Mouse (Mus musculus) liver, embryonic 11.5 days (tissue): ENCODE results near the gene Olfr1390. TPM values are rescaled to one million over a fixed set of nuclear protein-coding genes. Genes with fewer than 3 reads are reported as not detected.
"Not testable (repeated sequence)": the region's sequence is repeated elsewhere in the genome, so short reads cannot be mapped to it uniquely, and the experiment has no call there.

Experiments used
- ATAC-seq: fragments of 200-750 bp; cut with Nextera tagmentation; replicated peaks from 2 replicates; pipeline ENCODE4 v1.8.0; 2017; ENCODE audit warnings: moderate number of reproducible peaks, mild to moderate bottlenecking, moderate TSS enrichment, moderate library complexity; ENCODE audit not compliant: low FRiP score
- DNase-seq: peaks from one replicate; pipeline ENCODE4 v3.0.0-alpha.2; 2017; ENCODE audit warnings: low spot score
- H3K27ac ChIP-seq: fragments of 300-500 bp; sonication (generic); 2 replicates; pipeline ENCODE4 v1.5.1; 2014; ENCODE audit warnings: mild to moderate bottlenecking, low read depth, low read length, control low read depth
- H3K27me3 ChIP-seq: fragments of 300-500 bp; sonication (generic); replicated peaks from 2 replicates; pipeline ENCODE4 v1.6.1; 2014; ENCODE audit warnings: low read length, mixed read lengths; ENCODE audit not compliant: control insufficient read depth, insufficient read depth
- H3K36me3 ChIP-seq: fragments of 300-500 bp; sonication (generic); 2 replicates; pipeline ENCODE4 v1.6.1; 2014; ENCODE audit warnings: mild to moderate bottlenecking, low read length, moderate library complexity, mixed read lengths; ENCODE audit not compliant: control insufficient read depth, insufficient read depth
- H3K4me1 ChIP-seq: fragments of 300-500 bp; sonication (generic); replicated peaks from 2 replicates; pipeline ENCODE4 v1.6.1; 2014; ENCODE audit warnings: low read length, mixed read lengths; ENCODE audit not compliant: control insufficient read depth, insufficient read depth
- H3K4me2 ChIP-seq: fragments of 300-500 bp; sonication (generic); 2 replicates; pipeline ENCODE4 v1.6.1; 2014; ENCODE audit warnings: mild to moderate bottlenecking, control low read depth, moderate library complexity
- H3K4me3 ChIP-seq: fragments of 300-500 bp; sonication (generic); 2 replicates; pipeline ENCODE4 v1.5.1; 2014; ENCODE audit warnings: low read depth, low read length, control low read depth
- H3K9ac ChIP-seq: fragments of 300-500 bp; sonication (generic); 2 replicates; pipeline ENCODE4 v1.6.1; 2014; ENCODE audit warnings: low read depth, low read length, control low read depth
- H3K9me3 ChIP-seq: fragments of 300-500 bp; sonication (generic); 2 replicates; pipeline ENCODE4 v1.6.1; 2016; ENCODE audit warnings: low read length, inconsistent platforms, mixed read lengths; ENCODE audit not compliant: control insufficient read depth
- WGBS: fragments of 180-500 bp; shearing (Covaris S2); extraction: QIAGEN DNeasy Blood & Tissue Kit; methylation state at CpG from one replicate; pipeline ENCODE4 v1.1.7; 2014; 5-methylcytosine and 5-hydroxymethylcytosine counted together
- polyA plus RNA-seq: library from polyadenylated mRNA; unstranded; fragments of >200 nt; fragmentation: Nextera tagmentation; extraction: Ambion mirVana; gene quantifications from 2 replicates; pipeline ENCODE4 v1.2.1, GENCODE M21; 2014

Olfr1390 gene
- polyA plus RNA-seq, 1 experiment from 2014 or later, result not detected

DNA sequence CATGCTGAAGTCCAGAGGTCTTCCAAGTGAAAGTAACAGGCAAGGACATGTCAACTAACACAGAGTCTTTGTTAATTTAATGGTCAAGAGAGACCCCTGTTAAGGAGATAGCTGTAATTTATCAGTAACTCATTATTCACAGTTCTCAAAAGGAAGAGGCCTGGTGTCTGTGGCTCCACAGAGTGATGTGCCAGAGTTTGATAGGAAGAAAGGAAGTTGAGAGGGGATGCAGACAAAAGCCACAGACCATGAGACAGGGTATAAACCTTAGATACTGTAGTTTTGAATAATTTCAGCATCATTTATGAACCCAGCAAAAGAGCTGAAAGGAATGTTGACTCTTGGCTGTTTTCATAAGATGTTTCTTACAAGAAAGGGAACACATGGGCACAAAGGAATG, 48.1 kb downstream of the Olfr1390 start:
- no peaks in the 10 kb centered on the region for H3K27me3 ChIP-seq
- H3K27ac ChIP-seq, result no peak overlapping the region
- ATAC-seq, result no peak
- DNase-seq, result no peak
- H3K9ac ChIP-seq, result no peak overlapping the region
- no peaks in the 10 kb centered on the region for H3K9me3 ChIP-seq
- H3K4me3 ChIP-seq, result no peak overlapping the region
- no peaks in the 10 kb centered on the region for H3K4me1 ChIP-seq
- H3K4me2 ChIP-seq, result no peak overlapping the region
- H3K36me3 ChIP-seq, result no peaks in the 10 kb centered on the region

DNA sequence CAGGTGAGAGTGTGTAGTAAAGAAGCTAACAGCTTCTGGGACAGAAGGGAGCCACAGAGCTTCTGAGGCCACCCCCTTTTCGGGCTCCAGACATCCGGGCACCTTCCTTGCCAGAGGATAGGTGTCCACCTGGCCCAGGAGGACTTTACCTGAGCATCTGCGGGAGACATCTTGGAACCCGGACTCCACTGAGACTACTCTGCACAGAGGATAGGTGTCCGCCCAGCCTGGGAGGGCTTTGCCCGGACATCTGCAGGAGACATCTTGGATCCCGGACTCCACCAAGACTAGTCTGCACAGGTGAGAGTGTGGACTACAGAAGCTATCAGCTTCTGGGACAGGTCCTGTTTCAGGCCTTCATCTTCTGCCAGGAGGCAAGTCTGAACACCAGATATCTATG, 51.1 kb downstream of the Olfr1390 start:
- H3K36me3 ChIP-seq, ATAC-seq, H3K9me3 ChIP-seq, H3K4me2 ChIP-seq, DNase-seq, H3K4me3 ChIP-seq, H3K4me1 ChIP-seq, H3K27me3 ChIP-seq, H3K27ac ChIP-seq, H3K9ac ChIP-seq: not testable (repeated sequence)
- 88% methylated on average over 7 of the region's 7 CpGs for WGBS

Other genes starting within 250 kb of the Olfr1390 start
- not detected in 2 replicates for gene Olfr1396, start 220.3 kb upstream of the Olfr1390 start, polyA plus RNA-seq
- gene Olfr1395, start 192.9 kb upstream of the Olfr1390 start, polyA plus RNA-seq, result not detected in 2 replicates
- not detected in 2 replicates for gene Olfr1394, start 180.8 kb upstream of the Olfr1390 start, polyA plus RNA-seq
- gene Btnl9, start 148.0 kb upstream of the Olfr1390 start, polyA plus RNA-seq, result 2.0 and 2.2 TPM in 2 replicates
- gene Zfp62, start 131.9 kb upstream of the Olfr1390 start, polyA plus RNA-seq, result 30.9 and 32.2 TPM in 2 replicates
- gene Mgat1, start 91.0 kb upstream of the Olfr1390 start, polyA plus RNA-seq, result 41.7 and 43.3 TPM in 2 replicates
- 0.13 TPM in 1 of 2 replicates, not detected in the other for gene Olfr1393, start 56.9 kb upstream of the Olfr1390 start, polyA plus RNA-seq
- not detected in 2 replicates for gene Olfr1392, start 49.9 kb upstream of the Olfr1390 start, polyA plus RNA-seq
- not detected in 2 replicates for gene Olfr10, start 30.4 kb upstream of the Olfr1390 start, polyA plus RNA-seq
- not detected in 2 replicates for gene Olfr1391, start 12.4 kb upstream of the Olfr1390 start, polyA plus RNA-seq
- gene Olfr1389, start 87.9 kb downstream of the Olfr1390 start, polyA plus RNA-seq, result not detected in 2 replicates
- 0.19 and 0.21 TPM in 2 replicates for gene Olfr1388, start 101.4 kb downstream of the Olfr1390 start, polyA plus RNA-seq
- gene Olfr1387, start 120.2 kb downstream of the Olfr1390 start, polyA plus RNA-seq, result not detected in 2 replicates
- not detected in 2 replicates for gene Olfr1386, start 129.9 kb downstream of the Olfr1390 start, polyA plus RNA-seq
- not detected in 2 replicates for gene Olfr1385, start 153.9 kb downstream of the Olfr1390 start, polyA plus RNA-seq
- not detected in 2 replicates for gene Olfr1384, start 171.5 kb downstream of the Olfr1390 start, polyA plus RNA-seq
- gene Olfr1383, start 184.5 kb downstream of the Olfr1390 start, polyA plus RNA-seq, result not detected in 2 replicates
- not detected in 2 replicates for gene Olfr1382, start 193.1 kb downstream of the Olfr1390 start, polyA plus RNA-seq
- not detected in 2 replicates for gene Olfr1381, start 208.3 kb downstream of the Olfr1390 start, polyA plus RNA-seq
- not detected in 2 replicates for gene Olfr1380, start 221.7 kb downstream of the Olfr1390 start, polyA plus RNA-seq